ENCODE assay signal across 7 mouse cellular contexts in the genomic region with DNA sequence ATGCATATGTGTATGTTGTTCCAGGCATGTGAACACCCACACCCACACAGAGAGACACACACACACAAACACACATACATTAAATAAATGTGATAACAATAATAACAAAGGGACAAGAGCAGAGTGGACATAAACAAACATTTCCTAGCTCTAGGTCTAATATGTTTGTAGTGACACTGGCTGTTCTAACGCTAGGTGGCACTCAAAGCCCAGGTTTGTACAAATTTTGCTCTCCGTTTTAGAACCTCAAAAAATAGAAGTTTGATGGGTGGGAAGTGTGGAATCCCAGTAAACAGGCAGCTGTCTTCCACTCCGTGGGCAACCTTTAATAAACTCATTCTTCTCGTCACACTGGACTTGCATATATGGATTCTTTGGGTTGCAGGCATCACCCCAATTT. TPM values are rescaled to one million over a fixed set of nuclear protein-coding genes. Genes with fewer than 3 reads are reported as not detected.
DNase-seq lines count a peak whose midpoint lies in the region; ATAC-seq lines count a peak whose summit lies in the region.

No protein-coding gene starts in this region.

- H3K27ac ChIP-seq in midbrain, embryonic 14.5 days (replicated peaks; ENCODE audit: low read depth, low read length), result no peak overlapping the region
- H3K27ac ChIP-seq in midbrain, embryonic 16.5 days (ENCODE audit: low read length), result no peak overlapping the region

- no peaks in the 10 kb centered on the region for H3K27me3 ChIP-seq in midbrain, embryonic 14.5 days (ENCODE audit: control insufficient read depth, insufficient read depth, low read length)
- no peaks in the 10 kb centered on the region for H3K27me3 ChIP-seq in midbrain, embryonic 16.5 days (ENCODE audit: control insufficient read depth, insufficient read depth, low read depth, low read length)

- no peak overlapping the region for H3K4me3 ChIP-seq in midbrain, embryonic 14.5 days (replicated peaks; ENCODE audit: low read depth, low read length)
- H3K4me3 ChIP-seq in midbrain, embryonic 16.5 days (ENCODE audit: low read depth, low read length), result no peak overlapping the region

- no peak for ATAC-seq in midbrain, embryonic 14.5 days (ENCODE audit: low FRiP score, low TSS enrichment)
- no peak for ATAC-seq in midbrain, embryonic 16.5 days

- DNase-seq in midbrain, embryonic 14.5 days, result peak; percentile 90
- DNase-seq in Muller cell, postnatal 12 days (ENCODE audit: inconsistent ontology term), result peak; percentile 9
- peak; percentile 34 for DNase-seq in c-Kit-positive CD71-positive TER-119-negative erythroid progenitor cells, embryonic 14.5 days (ENCODE audit: low read depth)
- peak; percentile 40 to 56 for DNase-seq in frontal cortex, postnatal 25 days (ENCODE audit: low spot score in 2 of 2)
- peak; percentile 66 for DNase-seq in left cerebral cortex, postnatal 4 days
- peak; percentile 15 for DNase-seq in retina, adult 2 months (ENCODE audit: low read depth, low spot score)

- no peak overlapping the region for H3K9ac ChIP-seq in midbrain, embryonic 14.5 days (replicated peaks; ENCODE audit: low read length)
- no peak overlapping the region for H3K9ac ChIP-seq in midbrain, embryonic 16.5 days (ENCODE audit: low read depth, low read length)

- 10% methylated on average over 4 of the region's 4 CpGs for WGBS in midbrain, embryonic 14.5 days
- 10% methylated on average over 4 of the region's 4 CpGs for WGBS in midbrain, embryonic 16.5 days

- intact Hi-C loops in left cerebral cortex, postnatal 4 days (cut with DNase I), result no loop called here

- no peaks in the 10 kb centered on the region for H3K9me3 ChIP-seq in midbrain, embryonic 14.5 days (ENCODE audit: control insufficient read depth, low read length)
- no peaks in the 10 kb centered on the region for H3K9me3 ChIP-seq in midbrain, embryonic 16.5 days (replicated peaks; ENCODE audit: control insufficient read depth, low read length, poor library complexity, severe bottlenecking)

- H3K4me2 ChIP-seq in midbrain, embryonic 14.5 days (ENCODE audit: low read length), result no peak overlapping the region
- no peak overlapping the region for H3K4me2 ChIP-seq in midbrain, embryonic 16.5 days (ENCODE audit: low read length)

- H3K36me3 ChIP-seq in midbrain, embryonic 14.5 days (ENCODE audit: control insufficient read depth, insufficient read depth, low read length), result no peaks in the 10 kb centered on the region
- no peaks in the 10 kb centered on the region for H3K36me3 ChIP-seq in midbrain, embryonic 16.5 days (ENCODE audit: control insufficient read depth, insufficient read depth, low read length)

- H3K4me1 ChIP-seq in midbrain, embryonic 14.5 days (ENCODE audit: control insufficient read depth, insufficient read depth, low read length), result no peaks in the 10 kb centered on the region
- H3K4me1 ChIP-seq in midbrain, embryonic 16.5 days (ENCODE audit: control insufficient read depth, insufficient read depth, low read length), result no peaks in the 10 kb centered on the region

RNA-seq across cellular contexts. Expression of gene Adgrf3, which starts 9.4 kb away (rescaled TPM):
- polyA plus RNA-seq in midbrain, embryonic 14.5 days (2014; fragmentation: Nextera tagmentation; extraction: Ambion mirVana), result not detected in 2 replicates
- polyA plus RNA-seq in midbrain, embryonic 16.5 days (2015; fragmentation: Nextera tagmentation; extraction: Ambion mirVana), result not detected in 2 replicates
- not detected for total RNA-seq in left cerebral cortex, postnatal 4 days (2021)

RNA-seq across cellular contexts. Expression of gene Selenoi, which starts 17.5 kb away (rescaled TPM):
- polyA plus RNA-seq in midbrain, embryonic 14.5 days (2014; fragmentation: Nextera tagmentation; extraction: Ambion mirVana), result 36.2 and 47.0 TPM in 2 replicates
- 32.5 and 34.7 TPM in 2 replicates for polyA plus RNA-seq in midbrain, embryonic 16.5 days (2015; fragmentation: Nextera tagmentation; extraction: Ambion mirVana)
- total RNA-seq in left cerebral cortex, postnatal 4 days (2021), result 10 to 100 TPM; 67.2 to 78.6 TPM

RNA-seq across cellular contexts. Expression of gene Hadhb, which starts 59.8 kb away (rescaled TPM):
- 46.2 and 57.0 TPM in 2 replicates for polyA plus RNA-seq in midbrain, embryonic 14.5 days (2014; fragmentation: Nextera tagmentation; extraction: Ambion mirVana)
- polyA plus RNA-seq in midbrain, embryonic 16.5 days (2015; fragmentation: Nextera tagmentation; extraction: Ambion mirVana), result 52.1 and 53.6 TPM in 2 replicates
- 10 to 100 TPM; 42.2 to 44.9 TPM for total RNA-seq in left cerebral cortex, postnatal 4 days (2021)

RNA-seq across cellular contexts. Expression of gene Hadha, which starts 59.9 kb away (rescaled TPM):
- 50.4 and 61.7 TPM in 2 replicates for polyA plus RNA-seq in midbrain, embryonic 14.5 days (2014; fragmentation: Nextera tagmentation; extraction: Ambion mirVana)
- 61.6 and 62.3 TPM in 2 replicates for polyA plus RNA-seq in midbrain, embryonic 16.5 days (2015; fragmentation: Nextera tagmentation; extraction: Ambion mirVana)
- 10 to 100 TPM; 58.6 to 61.6 TPM for total RNA-seq in left cerebral cortex, postnatal 4 days (2021)

Comparison
In these comparisons a context has a peak if more than half of its experiments do, and no peak if none do; other contexts are left out.
1. DNase-seq: peak in every context shown above with its lines; median percentile 90 in midbrain, embryonic 14.5 days; 66 in left cerebral cortex, postnatal 4 days; 48 in frontal cortex, postnatal 25 days; 34 in c-Kit-positive CD71-positive TER-119-negative erythroid progenitor cells, embryonic 14.5 days; 15 in retina, adult 2 months; 9 in Muller cell, postnatal 12 days.